Mouse (Mus musculus) heart, adult 2 months (tissue): ENCODE measurements around the gene Iyd.

Source experiments
- CTCF ChIP-seq: fragments of 200-600 bp; IDR thresholded peaks from 2 replicates; pipeline ENCODE4 v1.8.1; 2022; ENCODE audit warnings: antibody characterized with exemption, mild to moderate bottlenecking, moderate library complexity
- EP300 ChIP-seq: fragments of 200-500 bp; IDR thresholded peaks from 2 replicates; pipeline ENCODE4 v1.6.1; 2011; ENCODE audit warnings: low read depth, low read length, control low read depth; ENCODE audit not compliant: insufficient read depth

DNA sequence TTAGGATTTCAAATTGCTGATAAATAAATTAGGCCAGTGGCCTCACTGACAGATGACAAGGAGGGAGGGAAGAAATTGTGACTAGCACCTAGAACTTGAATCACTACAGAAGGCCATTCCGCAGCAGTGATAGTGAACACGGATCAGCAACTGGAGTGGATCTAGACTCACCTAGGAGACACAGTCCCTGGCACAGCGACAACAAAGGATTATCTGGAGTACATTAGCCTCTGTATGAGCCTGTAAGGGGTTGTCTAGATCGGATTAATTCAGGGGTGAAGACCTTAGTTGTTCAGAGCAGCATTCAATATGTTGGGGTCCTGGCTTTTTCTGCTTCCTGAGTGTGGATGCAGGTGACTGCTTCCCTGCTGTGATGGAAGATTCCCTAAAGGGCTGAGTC lies 9.4 kb upstream of the Iyd start:
- TF ChIP-seq CTCF (no peak), EP300 (no peak)
